Mouse (Mus musculus) adrenal gland, postnatal 14 days (tissue): ENCODE data around the gene Nrcam. TPM values are rescaled to one million over a fixed set of nuclear protein-coding genes. Genes with fewer than 3 reads are reported as not detected.
A peak's percentile ranks its signal among the peaks of the same experiment; 100 is the strongest.

Experiments used
- DNase-seq: peaks from one replicate; pipeline ENCODE4 v3.0.0; 2021; ENCODE audit warnings: mixed read lengths
- total RNA-seq: library from RNA; stranded (reverse); gene quantifications from 2 replicates; pipeline ENCODE4 v1.2.3, GENCODE M21; 2021

Nrcam gene
- total RNA-seq, 1 experiment from 2014 or later = 4.4 TPM

DNA sequence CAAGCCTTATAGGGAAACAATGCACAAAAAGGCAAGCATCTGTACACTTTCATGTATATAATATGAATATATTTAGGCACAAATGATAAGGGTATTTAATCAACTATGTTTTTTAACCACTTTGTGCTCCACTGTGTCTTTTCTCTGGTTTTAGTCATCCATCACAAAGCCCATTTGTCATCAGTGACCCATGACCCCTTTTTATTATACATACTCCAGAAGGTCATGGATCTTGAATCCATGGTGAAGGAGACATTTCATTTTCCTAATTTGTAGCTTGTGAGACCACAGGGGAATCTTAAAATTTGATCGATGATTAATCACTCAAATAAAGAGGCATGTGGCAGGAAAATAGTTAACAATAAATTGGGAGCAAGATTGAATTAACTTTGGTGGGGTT is 29.2 kb downstream of the Nrcam start:
- DNase-seq = no peak

GRCm38 (mm10) chr12:44371076-44371710 is 42.5 kb downstream of the Nrcam start:
- no peak for DNase-seq

GRCm38 (mm10) chr12:44375956-44376355 is 47.3 kb downstream of the Nrcam start:
- DNase-seq = no peak

- no peak for DNase-seq
Observed at GRCm38 (mm10) chr12:44378431-44379161, 49.9 kb downstream of the Nrcam start.

GRCm38 (mm10) chr12:44380805-44381204 is 52.1 kb downstream of the Nrcam start:
- no peak for DNase-seq

GRCm38 (mm10) chr12:44386398-44386797 is 57.7 kb downstream of the Nrcam start:
- no peak for DNase-seq

DNA sequence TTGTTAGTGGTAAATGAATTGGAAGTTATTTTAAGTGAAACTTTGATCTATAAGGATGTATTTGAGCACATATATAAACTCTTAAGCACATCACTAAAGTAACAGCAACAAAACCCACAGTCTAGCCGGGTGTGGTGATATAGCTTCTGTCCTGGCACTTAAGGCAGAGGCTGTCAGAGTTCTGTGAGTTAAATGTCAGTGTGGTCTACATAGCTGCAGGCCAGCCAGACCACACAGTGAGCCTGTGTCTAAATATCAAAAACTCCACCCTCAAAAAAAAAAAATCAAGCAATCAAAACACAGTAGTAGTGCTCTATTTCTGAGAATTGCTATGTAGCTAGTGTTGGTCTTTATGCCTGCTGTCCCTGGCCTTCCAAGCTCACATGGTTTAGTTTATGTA is 59.5 kb downstream of the Nrcam start:
- no peak for DNase-seq

DNA sequence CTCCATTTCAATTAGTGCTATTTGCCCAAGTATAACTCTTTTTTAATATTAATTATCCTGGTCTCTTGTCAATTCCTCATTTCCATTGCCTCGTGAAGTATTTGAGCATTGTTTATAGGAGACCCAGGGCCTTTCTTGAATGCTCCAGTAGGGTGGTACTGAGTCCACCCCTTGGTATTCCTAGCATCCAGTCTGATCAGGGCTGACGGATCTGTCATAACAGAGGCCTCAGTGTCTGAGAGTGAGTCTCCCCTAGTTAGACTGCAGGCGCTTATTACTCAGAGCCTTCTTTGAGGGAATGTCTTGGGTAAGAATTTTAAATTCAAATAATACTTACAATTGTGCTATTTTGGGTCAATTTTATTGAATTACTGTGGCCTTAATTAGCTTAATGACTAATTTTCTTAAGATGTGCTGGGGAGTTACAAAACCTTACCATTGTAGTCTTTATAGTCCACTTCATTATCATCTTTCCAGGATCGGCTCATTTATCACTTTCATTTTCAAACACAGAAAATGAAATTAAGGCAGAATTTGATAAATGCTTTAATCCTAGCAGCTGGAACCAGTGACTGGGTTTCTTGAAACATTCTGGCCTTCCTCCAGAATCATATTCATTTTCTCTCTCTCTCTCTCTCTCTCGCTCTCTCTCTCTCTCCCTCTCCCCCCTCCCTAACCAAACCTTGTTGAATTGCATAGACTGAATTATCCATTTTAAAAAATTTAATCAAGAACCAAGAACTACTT is 61.9 kb downstream of the Nrcam start:
- DNase-seq = no peak

DNA sequence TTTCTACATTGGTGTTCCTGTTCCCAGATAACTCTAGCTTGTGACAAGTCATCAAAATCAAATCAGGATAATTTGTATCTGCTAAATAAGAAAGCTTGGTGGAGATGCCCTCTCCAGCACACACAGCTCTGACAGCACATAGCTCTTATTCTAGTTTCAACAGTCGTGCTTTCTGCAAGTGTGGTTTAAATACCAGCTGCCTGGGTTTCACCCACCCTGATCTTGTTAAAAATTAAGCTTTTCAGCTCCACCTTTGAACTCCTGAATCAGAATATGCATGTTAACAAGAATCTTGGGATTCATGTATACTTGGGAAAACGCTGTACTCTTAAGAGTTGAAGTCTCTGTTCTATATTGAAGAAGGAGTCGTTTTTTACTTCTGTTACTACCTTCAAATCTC is 66.2 kb downstream of the Nrcam start:
- no peak for DNase-seq

DNA sequence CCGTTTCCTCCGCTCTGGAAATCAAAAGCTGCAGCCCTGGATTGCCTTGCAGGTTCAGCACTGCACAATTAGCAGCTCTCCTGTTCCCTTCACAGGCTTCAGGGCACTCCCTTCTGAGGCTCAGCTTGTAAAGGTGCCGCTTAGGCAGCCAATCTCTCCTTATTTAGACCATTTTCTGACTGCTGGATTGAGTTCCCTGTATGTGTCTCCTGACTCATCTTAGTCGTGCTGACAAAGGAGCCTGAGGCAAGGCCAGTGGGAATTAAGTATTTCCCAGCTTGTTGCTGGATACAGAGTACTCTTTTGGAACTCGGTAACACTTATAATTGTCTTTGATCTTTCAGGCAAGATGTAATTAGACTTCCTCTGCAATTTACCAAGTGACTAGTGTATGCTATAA is 69.1 kb downstream of the Nrcam start:
- no peak for DNase-seq

DNA sequence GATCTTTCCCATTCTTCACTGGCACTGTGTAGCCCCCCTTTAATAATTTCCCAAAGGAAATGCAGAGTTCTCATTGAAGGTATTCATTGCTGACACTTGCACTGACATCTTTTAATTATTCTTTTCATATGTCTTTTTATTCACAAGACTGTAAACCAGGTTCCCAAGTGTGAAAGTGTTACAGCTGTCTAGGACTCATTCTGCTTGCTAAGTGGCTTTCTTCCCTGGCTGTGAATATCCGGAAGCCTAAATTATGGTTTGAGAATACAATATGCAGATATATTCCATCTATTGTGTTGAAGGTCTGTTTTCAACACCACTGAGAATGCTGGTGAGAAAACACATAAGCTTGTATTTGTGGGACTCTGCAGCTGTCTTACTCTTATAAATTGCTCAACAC is 73.4 kb downstream of the Nrcam start:
- no peak for DNase-seq

GRCm38 (mm10) chr12:44403270-44403669 is 74.6 kb downstream of the Nrcam start:
- DNase-seq = no peak

GRCm38 (mm10) chr12:44403731-44404424 is 75.2 kb downstream of the Nrcam start:
- DNase-seq = no peak

DNA sequence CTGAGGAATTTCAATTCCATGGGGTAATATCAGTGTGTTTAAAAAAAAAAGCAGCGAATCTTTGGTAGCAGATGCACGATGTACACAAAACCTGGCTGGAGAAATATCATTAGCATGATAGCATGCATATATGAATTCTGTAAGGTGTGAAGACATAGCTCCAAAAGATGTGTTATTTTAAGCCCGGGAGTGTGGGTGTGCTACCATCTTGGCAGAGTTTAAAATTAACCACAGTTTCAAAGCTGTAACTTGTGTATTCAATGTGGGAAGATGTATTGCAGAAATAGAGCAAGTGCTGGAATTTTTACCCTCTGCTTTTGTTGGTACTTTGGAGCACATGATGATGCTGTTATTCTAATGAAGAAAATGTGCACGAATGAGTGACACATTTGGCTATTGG is 81.1 kb downstream of the Nrcam start:
- no peak for DNase-seq

DNA sequence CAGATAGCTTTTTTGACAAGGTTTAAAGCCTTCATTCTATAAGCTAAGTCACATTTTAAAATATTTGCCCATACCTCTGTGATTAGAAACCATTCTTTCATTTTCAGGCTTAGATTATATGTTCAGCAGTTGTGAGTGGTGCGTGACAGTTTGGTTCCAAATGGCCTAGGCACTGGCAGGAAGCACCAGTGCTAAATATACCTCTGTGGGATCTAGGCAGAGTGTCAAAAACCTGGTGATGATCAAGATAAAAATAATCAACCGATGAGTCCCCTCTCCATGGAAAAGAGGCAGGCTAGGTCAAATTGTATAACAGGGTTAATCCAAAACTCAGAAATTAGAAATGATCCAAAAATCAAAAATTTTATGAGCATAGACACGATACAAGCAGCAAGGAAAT is 82.3 kb downstream of the Nrcam start:
- DNase-seq = no peak

DNA sequence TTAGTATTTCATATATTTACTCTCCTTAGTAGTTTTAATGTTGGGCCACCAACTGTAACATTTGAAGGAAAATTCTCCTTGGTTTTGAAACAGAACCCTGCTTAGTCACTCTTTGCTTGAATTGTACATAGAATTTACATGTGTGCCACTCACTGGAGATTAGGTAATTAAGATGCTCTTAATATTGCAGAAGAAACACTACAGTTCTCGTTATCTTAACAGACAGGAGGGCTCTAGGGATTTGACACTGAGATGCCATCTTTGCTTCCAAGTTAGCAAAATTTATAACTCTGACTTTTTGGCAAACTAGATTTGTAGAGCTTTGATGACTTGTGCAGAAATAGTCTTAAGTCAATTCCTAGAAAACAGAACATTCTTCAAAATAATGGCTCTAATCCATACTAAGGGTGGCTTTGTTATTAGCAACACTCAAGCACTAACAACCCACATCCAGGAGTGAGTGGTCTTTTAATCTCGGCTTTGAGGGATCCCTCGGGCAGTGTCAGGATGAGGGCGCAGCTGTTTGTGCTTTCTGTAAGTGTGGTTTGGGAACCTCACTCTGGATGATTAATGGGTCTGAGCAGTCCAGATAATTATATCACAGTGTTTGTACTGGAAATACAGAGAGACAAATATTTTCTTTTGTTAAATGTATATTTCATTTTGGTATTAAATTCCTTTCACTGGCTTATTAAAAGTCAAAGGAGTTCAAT is 93.6 kb downstream of the Nrcam start:
- no peak for DNase-seq

DNA sequence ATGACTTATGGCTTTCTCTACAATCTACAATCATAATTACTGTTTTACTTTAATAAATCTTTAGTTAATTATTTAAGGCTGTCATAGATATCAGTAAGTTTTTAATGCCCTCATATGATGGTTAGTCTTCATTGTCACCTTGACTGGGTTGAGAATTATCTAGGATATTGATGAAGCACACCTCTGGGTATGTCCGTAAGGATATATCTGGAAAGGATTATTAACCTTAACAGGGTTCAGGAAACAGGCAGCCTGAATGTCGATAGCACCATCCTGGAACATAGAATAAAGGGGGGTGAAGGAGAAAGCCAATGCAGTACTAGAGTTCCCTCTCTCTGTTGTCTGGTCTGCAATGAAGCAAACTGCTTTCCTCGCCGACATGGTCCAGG is 94.2 kb downstream of the Nrcam start:
- DNase-seq = no peak

- no peak for DNase-seq
Observed at GRCm38 (mm10) chr12:44424011-44424410, 95.3 kb downstream of the Nrcam start.

DNA sequence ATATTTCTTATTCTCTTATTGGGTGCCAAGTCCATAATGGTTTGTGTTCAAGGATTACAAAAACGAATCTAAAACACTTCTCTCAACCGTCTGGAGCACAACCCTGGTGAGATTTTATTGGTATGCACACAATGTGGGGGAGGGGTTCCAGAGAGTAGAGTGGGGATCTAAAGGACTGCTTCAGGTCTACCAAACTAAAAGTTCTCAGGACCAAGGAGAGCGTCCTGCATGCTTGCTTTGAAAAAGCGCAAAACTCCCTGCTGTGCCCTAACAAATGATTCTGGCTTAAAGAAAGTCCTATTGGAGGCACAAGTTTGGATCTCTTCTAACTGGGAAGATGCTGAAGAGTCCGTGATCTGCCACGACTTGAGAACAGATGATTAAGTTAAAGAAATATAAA is 96.4 kb downstream of the Nrcam start:
- DNase-seq = peak; percentile 7

GRCm38 (mm10) chr12:44430335-44430734 is 101.7 kb downstream of the Nrcam start:
- no peak for DNase-seq

DNA sequence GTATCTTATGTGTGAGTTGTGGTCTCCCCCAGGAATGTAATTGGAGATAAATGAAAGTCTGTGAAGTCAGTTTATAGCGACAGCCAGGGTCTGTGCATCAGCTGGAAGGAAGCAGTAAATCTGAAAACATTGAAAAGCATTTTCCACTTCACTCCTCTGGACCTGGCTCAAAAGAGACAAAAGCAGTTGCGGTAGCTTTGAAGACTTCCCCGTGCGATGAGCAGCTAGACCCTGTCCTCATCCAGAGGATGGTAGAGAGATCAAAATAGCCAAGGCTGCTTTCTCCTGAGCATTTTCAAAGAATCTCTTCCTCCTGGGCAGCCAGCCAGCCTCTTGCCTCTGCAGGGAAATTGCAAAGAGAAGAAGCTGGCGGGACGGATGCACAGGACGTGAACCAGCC is 102.3 kb downstream of the Nrcam start:
- peak; percentile 6 for DNase-seq

GRCm38 (mm10) chr12:44432727-44433126 is 104.0 kb downstream of the Nrcam start:
- no peak for DNase-seq
